Mouse (Mus musculus): ENCODE measurements around the gene Nek5.

The Nek5 gene

DNA sequence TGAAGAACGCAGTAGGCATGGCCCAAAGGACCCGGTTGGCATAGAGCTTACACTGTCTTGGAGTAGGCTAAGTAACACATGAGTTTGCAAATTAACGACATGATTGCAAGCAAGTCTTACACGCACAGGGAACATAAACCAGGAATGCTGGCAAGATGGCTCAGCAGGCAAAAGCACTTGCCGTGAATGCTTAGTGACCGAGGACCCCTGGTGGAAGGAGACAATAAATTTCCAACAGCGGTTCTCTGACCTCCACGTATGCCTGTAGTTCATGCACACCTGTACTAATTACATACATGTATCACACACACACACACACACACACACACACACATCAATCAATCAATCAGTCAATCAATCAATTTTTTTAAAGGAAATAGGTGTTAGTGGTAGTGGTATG, 33.3 kb downstream of the Nek5 start:
- intact Hi-C loops (cut with DNase I) = loop anchor here (5.0 kb wide), 1 partner anchor 99 kb away; no protein-coding TSS in a partner anchor

DNA sequence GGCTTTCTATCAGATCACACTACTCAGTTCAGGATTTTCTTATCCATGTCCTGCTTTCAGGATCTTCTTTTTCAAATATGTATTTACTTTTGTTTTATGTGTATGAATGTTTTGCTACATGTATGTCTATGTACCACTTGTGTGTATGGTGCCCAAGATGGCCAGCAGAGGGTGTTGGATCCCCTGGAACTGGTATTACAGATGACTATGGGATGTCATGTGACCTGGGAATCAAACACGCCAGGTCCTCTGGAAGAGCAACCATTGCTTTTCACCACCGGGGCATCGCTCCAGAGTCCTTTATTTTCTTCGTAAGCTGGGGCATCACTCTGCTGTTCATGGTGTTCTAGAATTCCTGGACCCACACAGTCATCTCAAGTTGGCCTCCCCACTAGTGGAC, 35.6 kb downstream of the Nek5 start:
- intact Hi-C loops (cut with DNase I) = no loop called here

DNA sequence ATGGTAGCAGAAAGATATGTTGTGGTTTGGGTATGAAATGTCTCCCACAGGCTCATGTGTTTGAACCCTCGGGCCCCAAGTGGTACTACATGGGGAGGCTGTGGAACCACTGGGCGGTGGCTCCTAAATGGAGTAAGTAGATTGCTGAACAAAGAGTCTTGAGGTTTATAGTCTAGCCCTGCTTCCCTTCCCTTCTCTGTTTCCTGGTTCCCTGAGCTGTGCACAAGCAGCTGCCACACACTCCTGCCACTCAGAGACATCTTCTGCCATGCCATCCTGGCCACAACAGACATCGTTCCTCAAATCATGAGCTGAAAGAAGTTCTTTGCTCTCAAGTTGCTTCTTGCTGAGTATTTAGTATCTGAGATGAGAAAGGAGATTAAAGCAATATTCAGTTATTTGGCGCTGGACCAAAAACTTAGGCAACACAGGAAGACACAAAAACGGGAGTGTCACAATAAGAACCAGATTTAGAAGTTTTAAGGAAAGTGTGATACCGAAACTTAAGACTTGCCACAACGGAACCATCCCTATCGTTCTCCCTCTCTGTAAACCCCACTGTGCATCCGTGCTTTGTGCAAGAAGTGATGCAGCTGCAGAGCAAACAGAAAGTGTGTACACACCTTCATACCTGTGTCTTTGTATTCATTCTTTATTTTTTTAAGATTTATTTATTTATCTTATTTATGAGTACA, 45.4 kb downstream of the Nek5 start:
- intact Hi-C loops (cut with DNase I) = no loop called here

DNA sequence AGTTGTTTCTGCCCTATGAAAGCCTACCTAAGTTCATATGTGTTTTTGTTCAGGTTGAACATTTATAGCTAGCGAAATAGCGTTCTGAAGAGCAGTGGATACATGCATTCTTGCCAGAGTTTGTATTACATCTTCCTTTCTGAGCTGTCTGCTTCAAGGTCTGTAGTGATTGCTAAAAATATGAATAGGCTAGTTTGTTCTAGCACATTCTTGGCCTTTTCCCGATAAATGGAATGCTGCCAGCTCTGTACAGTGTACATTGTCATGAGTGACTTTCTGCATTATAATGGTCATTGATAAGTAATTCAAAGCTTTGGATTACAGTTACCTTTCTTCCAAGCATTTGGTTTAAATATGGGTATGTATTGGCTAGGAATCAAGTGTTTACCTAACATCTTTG, 63.7 kb downstream of the Nek5 start:
- intact Hi-C loops (cut with DNase I) = loop anchor here (5.0 kb wide), 1 partner anchor 106 kb away; the partner anchor contains the start of gene Nek3

DNA sequence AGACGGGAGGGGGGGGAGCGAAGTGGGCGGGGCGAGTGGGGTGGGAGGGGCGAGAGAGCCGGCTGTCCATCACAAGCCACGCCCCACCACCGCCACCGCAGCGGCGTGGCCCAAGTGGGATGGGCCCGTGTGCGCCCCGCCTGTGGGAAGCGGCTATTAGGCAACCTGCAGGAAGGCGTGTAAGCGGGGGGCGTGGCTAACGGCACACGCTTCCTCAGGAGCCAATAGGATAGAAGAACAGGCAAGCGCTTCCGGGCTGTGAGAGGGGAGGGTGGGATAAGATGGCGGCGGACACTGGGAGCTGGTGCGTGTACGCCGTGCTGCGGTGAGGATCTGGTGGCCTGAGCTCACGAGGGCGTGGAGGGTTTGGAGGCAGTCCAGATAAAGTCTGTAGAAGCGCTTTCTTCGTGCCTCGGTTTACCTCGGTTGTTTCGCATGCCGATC, 64.4 kb downstream of the Nek5 start, which contains the start of gene Alg11:
Gene Alg11, plus strand, starts transcription at position 276 of the 444 bp plus-strand sequence.
- intact Hi-C loops (cut with DNase I) = loop anchor here (5.0 kb wide), 1 partner anchor 107 kb away; the partner anchor contains the start of gene Nek3

DNA sequence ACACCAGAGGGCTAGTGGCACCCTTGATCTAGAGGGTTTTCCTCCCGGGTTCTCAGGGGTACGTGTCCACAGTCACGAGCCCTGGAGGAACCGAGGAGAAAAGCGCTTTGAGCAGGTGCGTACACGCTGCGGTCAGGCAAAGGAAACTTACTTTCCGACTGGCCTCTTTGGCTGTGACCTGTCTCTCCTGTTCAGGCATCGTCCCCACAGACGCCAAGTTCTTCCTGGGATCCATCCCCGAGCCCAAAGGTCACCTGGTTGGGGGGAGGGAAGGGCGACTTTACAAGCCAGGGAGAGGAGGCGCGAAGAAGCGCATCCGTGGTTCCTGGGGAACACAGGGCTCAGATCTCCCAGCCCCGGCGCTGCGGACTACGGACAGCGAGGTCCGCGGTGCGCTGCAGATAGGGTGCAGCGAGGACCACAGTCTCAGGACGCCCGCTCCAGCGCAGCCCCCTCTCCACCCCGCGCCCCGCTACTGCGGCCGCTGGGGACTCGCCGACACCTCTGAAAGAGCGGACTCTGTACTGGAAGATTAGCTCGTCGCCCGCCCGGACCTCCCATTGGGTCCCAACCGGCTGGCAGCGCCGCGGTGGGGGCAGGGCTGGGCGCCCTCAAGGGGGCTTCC, 64.9 kb downstream of the Nek5 start, which contains the start of gene Atp7b:
Gene Atp7b, minus strand, starts transcription at position 485 of the 625 bp plus-strand sequence.
- intact Hi-C loops (cut with DNase I) = loop anchor here (5.0 kb wide), 1 partner anchor 107 kb away; the partner anchor contains the start of gene Nek3

DNA sequence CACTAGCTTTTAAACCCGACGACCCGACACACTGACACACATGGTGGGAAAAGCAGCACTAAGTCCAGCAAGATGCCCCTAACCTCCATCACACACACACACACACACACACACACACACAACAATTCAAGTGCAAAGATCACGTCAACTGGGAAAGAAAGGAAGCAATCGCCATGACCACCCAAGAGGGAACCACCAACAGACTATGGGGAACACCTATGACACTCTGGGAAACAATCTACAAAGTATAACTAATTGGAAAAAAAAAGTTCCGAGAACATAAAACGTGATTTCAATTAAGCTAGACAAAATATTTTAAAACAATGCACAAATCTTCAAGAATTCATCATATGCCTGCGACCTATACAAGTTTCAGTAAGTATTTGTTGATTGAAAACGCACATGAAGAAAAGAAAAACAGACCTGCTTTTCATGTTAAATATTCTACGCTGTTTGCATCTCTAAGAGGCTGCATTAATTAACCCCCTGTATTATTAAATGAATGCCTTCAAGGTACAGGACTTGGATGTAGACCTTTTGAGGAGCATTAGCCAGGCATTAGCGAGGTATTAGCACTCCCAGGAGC, 65.6 kb downstream of the Nek5 start:
- intact Hi-C loops (cut with DNase I) = no loop called here

DNA sequence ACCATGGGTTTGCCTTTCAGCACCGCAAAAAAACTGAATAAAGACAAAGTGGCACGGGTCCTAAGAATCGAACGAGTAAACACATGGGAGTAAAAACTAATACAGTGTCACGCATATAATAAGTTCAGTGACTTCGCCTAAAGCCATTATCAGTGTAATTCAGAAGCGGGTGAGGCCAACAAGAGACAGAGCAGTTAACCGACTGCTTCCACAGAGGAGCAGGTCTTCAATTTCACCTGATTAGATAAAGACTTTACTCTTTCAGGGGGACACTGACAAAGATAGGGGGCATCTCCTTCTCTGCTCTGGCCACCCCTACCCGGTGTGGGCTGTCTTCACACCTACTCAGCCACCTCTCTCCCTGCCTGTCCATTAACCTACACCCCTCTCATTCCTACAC, 66.5 kb downstream of the Nek5 start:
- intact Hi-C loops (cut with DNase I) = no loop called here

DNA sequence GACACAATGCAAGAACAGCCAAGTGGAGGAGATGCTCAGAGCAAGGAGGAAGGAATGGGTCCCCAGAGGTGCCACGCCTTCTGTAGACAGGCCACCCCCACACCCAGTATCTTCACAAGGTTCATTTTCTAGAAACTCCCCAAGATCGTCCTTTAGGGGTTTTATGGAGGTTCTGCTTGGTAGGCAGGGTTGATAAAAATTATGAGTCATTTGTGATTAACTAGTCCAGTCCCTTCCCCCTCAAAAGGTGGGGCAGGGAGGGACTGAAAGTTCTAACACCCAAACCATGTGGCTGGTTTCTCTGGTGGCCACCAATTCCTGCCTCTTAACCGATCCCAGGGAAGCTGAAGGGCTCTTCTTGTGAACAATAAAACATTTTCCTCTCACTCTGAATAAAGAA, 68.0 kb downstream of the Nek5 start:
- intact Hi-C loops (cut with DNase I) = no loop called here

DNA sequence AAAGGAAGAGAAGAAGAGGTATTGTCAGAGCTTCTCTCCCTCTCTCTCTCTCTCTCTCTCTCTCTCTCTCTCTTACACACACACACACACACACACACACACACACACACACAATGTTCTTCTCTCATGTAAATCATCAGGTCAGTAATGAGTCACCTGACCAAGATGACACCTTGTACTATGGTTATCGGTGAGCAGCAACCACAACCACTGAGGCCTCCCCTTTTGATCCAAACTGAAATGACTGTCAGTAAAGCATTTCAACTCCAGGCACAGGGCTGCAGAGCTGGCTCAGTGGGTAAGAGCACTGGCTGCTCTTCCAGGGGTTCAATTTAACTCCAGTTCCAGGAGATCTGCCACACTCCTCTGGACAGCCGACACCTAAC, 69.4 kb downstream of the Nek5 start:
- intact Hi-C loops (cut with DNase I) = no loop called here

DNA sequence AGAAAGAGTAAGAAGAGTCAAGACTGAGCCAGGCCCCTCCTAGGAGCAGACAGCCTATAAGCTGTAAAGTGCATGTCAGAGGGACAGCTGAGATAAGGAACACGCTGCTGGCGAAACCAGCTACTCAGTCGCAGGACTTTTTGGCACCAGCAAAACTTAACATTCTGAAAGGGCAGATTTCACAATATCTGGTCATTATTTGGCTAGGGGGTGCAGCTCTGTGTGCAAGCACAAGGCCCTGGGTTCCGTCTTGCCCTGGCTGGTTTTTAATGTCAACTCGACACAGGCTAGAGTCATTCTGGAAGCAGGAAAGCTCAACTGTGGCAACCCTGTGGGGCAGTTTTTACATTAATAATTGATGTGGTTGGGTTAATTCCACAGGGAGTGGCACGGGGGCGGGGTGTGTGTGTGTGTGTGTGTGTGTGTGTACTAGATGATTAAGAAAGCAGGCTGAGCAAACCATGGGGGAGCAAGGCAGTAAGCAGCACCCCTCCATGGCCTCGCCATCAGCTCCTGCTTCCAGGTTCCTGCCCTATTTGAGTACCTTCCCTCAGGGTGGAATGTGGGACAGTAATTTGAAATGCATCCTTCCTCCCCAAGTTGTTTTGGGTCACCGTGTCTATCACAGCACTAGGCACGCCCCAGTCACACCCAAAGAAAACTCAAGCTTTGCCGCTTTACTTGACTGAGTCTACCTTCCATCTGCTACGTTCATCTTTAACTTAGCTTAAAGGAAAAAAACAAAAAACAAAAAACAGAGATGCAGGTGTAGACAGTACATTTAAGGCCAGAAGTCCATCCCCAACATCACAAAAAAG, 70.0 kb downstream of the Nek5 start:
- intact Hi-C loops (cut with DNase I) = no loop called here

DNA sequence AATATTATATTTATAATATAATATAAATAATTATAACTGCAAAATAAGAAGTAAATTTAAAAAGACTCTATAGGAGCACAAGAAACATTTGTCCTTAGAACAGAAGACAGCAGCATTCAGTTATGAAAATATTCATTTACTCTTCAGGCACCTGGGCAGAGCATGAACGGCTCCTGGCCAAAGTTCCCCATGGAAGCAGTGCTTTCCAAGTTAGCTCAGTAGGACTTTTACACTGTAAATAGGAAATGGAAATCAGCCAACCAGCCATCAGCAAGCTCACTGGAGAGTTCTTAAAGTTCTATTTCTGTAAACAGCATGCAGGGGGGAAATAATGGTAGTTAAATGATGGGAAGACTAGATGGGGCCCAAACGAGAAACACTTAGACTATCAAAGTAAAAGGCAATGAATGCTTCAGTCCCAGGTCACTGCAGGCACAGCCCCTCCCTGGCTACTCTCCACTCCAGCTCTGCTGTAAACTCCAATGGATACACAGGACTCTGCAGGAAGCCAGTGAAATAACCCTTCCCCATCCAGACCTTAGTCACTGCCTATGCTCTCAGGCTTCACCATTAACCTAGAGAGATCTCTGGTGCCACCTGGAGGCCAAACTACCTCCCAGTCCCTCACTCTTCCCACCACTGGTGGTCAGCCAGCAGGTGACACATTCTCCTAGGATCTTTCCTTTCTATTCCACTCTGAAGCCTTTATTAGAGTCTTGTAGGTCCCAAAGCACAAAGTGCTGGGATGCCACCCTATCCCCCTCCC, 77.0 kb downstream of the Nek5 start:
- intact Hi-C loops (cut with DNase I) = loop anchor here (5.0 kb wide), 1 partner anchor 51 kb away; no protein-coding TSS in a partner anchor

DNA sequence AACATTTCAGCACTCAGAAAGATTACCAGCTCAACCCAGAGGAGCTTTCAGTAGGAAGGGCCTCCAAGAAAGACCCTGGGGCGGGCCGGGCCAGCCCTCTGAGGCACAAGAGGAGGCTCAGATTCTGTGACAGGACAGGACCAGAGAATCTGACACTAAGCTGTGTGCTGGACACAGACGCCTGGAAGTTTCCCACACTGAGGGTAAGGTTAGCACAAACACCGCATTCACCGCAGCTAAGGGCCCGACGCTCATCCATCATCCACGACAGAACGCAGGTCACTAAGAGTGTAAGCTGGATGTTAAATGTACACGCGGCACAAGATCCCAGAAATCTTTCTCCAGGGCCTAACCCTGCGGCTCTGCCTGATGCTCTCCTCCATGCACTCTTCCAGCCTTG, 81.1 kb downstream of the Nek5 start:
- intact Hi-C loops (cut with DNase I) = no loop called here

DNA sequence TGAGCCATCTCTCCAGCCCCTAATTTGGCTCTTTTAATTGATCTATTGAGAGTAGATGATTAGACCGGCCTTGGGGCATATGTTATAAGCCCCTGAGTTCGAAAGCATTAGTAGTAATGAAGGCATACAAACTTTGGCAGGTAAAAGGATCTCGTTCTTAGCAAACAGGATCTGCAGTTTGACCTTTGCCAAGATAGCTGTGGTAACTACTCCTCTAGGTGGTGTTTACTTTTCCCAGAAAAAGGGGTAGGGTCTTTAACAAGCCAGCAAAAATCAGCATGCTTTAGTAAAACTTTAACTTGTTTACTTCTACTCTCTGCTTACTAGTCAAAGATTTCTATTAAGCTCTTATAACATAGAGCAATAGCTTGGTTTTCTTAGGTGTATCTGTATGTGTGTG, 82.3 kb downstream of the Nek5 start:
- intact Hi-C loops (cut with DNase I) = no loop called here

DNA sequence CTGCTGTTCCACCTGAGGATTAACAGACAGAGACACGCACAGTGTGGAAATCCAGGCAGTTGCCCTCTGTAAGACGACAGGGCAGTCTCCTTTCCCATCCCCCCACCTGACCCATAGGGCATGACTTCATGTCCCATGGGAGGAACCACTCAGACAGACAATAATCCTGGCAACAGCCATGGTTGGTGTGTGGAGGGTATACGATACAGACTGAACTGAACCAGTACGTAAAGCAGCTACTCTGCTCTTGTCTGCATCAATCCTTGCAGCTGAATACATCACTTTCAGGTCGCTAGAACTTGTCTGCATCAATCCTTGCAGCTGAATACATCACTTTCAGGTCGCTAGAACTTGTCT, 84.7 kb downstream of the Nek5 start:
- intact Hi-C loops (cut with DNase I) = no loop called here

DNA sequence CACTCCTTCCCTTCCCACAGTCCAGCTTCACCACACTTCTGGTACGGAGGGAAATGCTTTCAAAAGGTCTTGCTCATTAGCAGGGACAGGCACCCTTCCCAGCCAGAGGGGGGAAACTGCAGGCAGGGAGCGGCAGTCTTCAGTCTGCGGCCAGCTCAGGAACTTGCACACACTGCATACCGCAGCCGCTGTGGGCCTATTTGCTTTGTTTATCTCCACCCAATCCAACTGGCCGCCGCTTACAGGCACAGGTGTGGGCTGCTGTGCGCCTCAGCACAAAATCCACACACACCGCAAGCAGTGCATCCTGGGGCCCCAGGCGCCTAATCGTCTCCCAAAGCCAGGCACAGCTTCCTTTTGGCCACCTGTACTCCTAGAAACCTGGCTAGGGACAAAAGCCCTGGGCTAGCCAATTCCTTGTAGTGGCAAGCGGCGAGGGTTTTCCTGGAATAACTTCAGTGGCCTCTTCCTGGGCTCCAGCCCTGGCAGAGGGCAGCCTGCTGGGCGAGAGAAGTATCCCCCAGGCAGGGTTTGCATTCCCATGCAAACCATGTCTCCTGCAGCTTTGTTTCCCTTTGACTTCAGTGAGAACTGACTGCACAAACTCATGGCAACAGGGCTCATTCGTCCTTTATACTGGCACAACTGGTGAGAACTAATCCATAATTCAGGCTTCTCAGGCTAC, 85.2 kb downstream of the Nek5 start:
- intact Hi-C loops (cut with DNase I) = no loop called here

DNA sequence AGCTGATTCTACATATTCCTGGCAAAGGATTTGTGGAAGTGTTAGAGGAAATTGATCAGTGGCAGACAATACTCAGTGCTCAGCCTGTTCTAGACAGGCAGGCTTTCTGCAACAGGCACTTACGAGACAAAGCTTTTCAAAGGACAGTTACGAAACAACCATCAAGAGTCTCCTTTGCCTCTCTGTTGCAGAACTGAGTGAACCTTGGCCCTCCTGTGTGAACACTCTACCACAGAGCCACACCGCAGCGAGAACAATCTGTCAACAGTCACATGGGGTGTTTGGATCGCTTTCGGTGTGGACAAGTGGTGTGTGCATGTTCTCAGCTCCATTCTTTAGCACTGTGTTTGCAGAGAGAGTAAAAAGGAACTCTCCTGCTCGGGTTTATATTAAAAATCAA, 87.8 kb downstream of the Nek5 start:
- intact Hi-C loops (cut with DNase I) = no loop called here

DNA sequence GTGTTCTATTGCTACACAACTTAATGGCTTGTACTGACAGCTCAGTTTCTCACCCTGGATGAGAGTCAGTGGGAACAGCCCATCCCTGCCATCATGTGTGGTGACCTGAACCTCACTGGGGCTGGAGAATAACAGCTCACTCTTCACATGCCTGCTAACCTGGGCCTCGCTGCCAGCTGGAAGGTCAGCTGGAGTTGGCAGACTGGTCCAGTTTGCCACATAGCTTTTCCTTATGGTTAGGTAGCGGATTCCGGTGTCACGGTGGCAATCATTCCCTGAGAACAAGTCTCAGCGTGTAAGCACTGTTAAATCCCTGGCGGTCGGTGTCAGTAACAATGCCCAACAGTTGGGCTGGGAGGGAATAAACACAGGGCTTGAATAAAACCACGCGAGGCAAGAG, 88.7 kb downstream of the Nek5 start:
- intact Hi-C loops (cut with DNase I) = no loop called here

DNA sequence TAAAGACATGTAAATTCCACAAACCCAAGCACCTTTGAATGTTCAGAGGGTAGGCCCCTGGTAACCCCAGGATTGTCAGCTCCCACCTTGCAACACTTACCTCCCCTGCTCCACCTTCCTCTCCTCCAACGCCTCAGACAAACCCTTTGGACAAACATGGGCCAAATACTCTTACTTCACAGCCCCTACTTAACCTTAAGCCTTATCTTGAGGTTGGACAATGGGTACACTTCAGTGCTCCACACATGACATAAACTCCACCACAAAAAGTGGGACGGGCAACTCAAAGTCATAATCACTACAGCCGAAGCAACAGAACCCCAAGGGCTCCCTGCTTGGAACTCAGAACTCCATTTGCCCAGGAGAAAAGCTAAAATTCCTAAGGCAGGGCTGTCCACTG, 93.9 kb downstream of the Nek5 start:
- intact Hi-C loops (cut with DNase I) = no loop called here

DNA sequence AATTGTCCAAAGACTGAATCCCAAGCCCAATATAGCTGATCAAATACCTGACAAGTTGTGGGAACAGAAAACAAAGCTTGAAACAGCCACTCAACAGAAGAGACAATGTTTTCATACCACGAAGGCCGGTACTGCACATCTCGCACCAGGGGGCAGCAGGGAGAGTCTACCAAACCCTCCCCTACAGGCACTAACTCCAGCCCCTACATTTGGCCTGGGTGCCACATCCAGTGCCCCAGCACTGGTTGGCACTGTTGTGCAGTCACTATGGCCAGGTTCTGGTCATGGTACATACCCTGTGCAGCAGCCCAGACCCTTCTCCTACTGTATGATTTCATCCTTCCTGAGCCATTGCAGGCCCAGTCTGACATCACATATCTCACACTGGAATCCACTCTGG, 95.9 kb downstream of the Nek5 start:
- intact Hi-C loops (cut with DNase I) = no loop called here
